Mouse (Mus musculus) spleen, adult 2 months (tissue): ENCODE results near the gene Cfap58. TPM values are rescaled to one million over a fixed set of nuclear protein-coding genes. Genes with fewer than 3 reads are reported as not detected.

Experiments
- DNase-seq, 2 experiments: peaks; one replicate each; pipeline versions ENCODE4 v3.0.0 to v3.0.0-alpha.2; 2012 to 2021; ENCODE audit warnings: low spot score in 2 of 2, low read depth in 1 of 2
- H3K27ac ChIP-seq: fragments of 200-500 bp; 2 replicates; pipeline ENCODE4 v1.5.1; 2012; ENCODE audit warnings: low read length, inconsistent platforms; ENCODE audit not compliant: insufficient read depth
- H3K27me3 ChIP-seq: fragments of 200-500 bp; 2 replicates; pipeline ENCODE4 v1.6.1; 2012; ENCODE audit warnings: mild to moderate bottlenecking, moderate library complexity, low read length, inconsistent platforms; ENCODE audit not compliant: control insufficient read depth, insufficient read depth
- H3K36me3 ChIP-seq: fragments of 200-500 bp; 2 replicates; pipeline ENCODE4 v1.6.1; 2012; ENCODE audit warnings: mild to moderate bottlenecking, low read length, inconsistent platforms; ENCODE audit not compliant: control insufficient read depth, insufficient read depth
- H3K4me1 ChIP-seq: fragments of 200-500 bp; 2 replicates; pipeline ENCODE4 v1.6.1; 2011; ENCODE audit warnings: inconsistent platforms; ENCODE audit not compliant: control insufficient read depth, insufficient read depth, insufficient read length
- H3K4me3 ChIP-seq: fragments of 200-500 bp; 2 replicates; pipeline ENCODE4 v1.5.1; 2011; ENCODE audit warnings: mild to moderate bottlenecking, inconsistent platforms; ENCODE audit not compliant: insufficient read depth, insufficient read length; ENCODE audit errors: extremely low read depth
- CTCF ChIP-seq: fragments of 200-500 bp; IDR thresholded peaks from 2 replicates; pipeline ENCODE4 v1.5.1; 2011; ENCODE audit warnings: mild to moderate bottlenecking, inconsistent platforms; ENCODE audit not compliant: insufficient read depth, insufficient read length, insufficient replicate concordance; ENCODE audit errors: extremely low read depth
- POLR2A ChIP-seq: fragments of 200-500 bp; IDR thresholded peaks from 2 replicates; pipeline ENCODE4 v1.6.1; 2011; ENCODE audit warnings: low read depth, low read length, inconsistent platforms
- WGBS: fragments of 180-500 bp; shearing (Covaris S2); methylation state at CpG from one replicate; pipeline ENCODE4 v1.1.7; 2018; 5-methylcytosine and 5-hydroxymethylcytosine counted together
- polyA plus RNA-seq: library from polyadenylated mRNA; depleted of rRNA; stranded (reverse); fragments of >200 nt; gene quantifications from 2 replicates; pipeline ENCODE4 v1.2.3, GENCODE M21; 2012

Cfap58 gene
- polyA plus RNA-seq, 1 experiment, result not detected

GRCm38 (mm10) chr19:47936938-47937337, 537 bp upstream of the Cfap58 start:
- Histone ChIP-seq H3K27me3 (no peaks in the 10 kb centered on the region; the same call in 1 of the 2 replicates), H3K4me3 (no peak overlapping the region)

GRCm38 (mm10) chr19:47939361-47939760, 1.9 kb downstream of the Cfap58 start:
- TF ChIP-seq CTCF (no peak), POLR2A (no peak)
- H3K27me3 ChIP-seq, result peaks cover 2% of the 10 kb centered on the region; the same call in 1 of the 2 replicates
- WGBS, result 84% methylated on average over 6 of the region's 6 CpGs

More at GRCm38 (mm10) chr19:47936938-47937337, 537 bp upstream of the Cfap58 start:
- 27% methylated on average over 9 of the region's 9 CpGs for WGBS
- TF ChIP-seq POLR2A, result no peak
- TF ChIP-seq CTCF, result no peak
- no peak overlapping the region; the same call in 1 of the 2 replicates for H3K27ac ChIP-seq
- no peak for DNase-seq
- no peaks in the 10 kb centered on the region; the same call in 1 of the 2 replicates for H3K4me1 ChIP-seq
- no peaks in the 10 kb centered on the region for H3K36me3 ChIP-seq

DNA sequence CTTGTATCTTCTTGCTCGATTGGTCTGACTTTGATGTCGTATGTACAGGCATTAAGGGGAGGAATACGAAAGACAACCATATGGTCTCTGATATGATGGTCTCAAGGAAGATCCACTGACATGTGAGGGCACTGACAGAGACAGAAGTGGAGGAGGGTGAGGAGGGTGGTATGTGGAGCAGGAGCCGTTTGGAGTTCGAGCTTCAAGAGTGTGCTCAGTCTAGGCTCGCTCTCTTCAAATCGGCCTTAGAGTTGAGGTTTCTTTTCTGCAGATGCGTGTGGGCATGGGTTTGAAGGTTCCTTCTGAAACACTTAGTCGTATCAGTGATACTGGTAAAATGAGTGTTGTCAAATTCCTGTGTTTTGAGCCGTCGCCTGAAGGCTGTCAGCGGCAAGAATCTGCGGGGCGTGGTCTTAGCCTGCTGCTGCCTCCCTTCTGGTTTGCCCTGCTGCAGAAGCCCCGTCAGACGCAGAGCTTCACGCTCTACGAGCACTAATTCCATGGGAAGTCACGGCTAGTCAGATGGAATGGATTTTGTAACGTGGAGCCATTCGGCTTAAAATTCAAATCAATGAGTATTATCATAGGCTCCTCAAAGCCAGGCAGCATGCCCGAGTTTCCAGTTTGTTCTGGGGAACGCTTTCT, 9.5 kb downstream of the Cfap58 start:
- TF ChIP-seq POLR2A (no peak), CTCF (no peak)
- 68% methylated on average over 23 of the region's 23 CpGs for WGBS
- Histone ChIP-seq H3K36me3 (no peaks in the 10 kb centered on the region), H3K27ac (no peak overlapping the region), H3K27me3 (0 out of 2 replicates have a peak, but pooled peaks cover 2% of the 10 kb centered on the region), H3K4me1 (no peaks in the 10 kb centered on the region), H3K4me3 (no peak overlapping the region)
- no peak for DNase-seq

More at GRCm38 (mm10) chr19:47939361-47939760, 1.9 kb downstream of the Cfap58 start:
- DNase-seq, result no peak
- Histone ChIP-seq H3K4me3 (no peak overlapping the region), H3K27ac (no peak overlapping the region), H3K4me1 (no peaks in the 10 kb centered on the region; the same call in 1 of the 2 replicates), H3K36me3 (no peaks in the 10 kb centered on the region)

DNA sequence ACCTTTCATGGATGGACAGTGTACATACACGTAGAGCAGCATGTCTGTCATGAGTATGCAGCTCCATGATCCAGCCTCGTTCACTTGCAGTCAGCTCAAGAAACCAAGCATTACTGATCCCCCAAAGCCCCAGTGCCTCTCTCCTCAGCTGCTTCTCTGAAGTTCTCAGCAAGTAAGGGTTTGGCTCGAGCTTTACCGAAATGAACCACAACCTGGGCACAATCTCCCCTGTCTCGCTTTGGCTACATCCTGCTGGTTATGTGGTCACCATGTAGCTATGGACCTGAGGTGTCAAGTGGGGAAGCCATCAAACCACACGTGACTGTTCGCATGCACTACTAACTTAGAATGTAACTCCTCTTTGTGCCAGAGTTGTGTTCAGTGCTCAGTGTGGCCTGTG, 13.5 kb downstream of the Cfap58 start:
- DNase-seq, result no peak
- Histone ChIP-seq H3K4me3 (no peak overlapping the region), H3K4me1 (no peaks in the 10 kb centered on the region), H3K27me3 (no peaks in the 10 kb centered on the region), H3K36me3 (no peaks in the 10 kb centered on the region), H3K27ac (no peak overlapping the region)
- TF ChIP-seq POLR2A, result no peak
- no peak for TF ChIP-seq CTCF
- 69% methylated on average over 7 of the region's 7 CpGs for WGBS

- no peaks in the 10 kb centered on the region for H3K36me3 ChIP-seq
- H3K4me3 ChIP-seq, result no peak overlapping the region
- DNase-seq, result no peak
- H3K4me1 ChIP-seq, result no peaks in the 10 kb centered on the region
- TF ChIP-seq CTCF, result no peak
- no peak for TF ChIP-seq POLR2A
- H3K27ac ChIP-seq, result no peak overlapping the region
- 86% methylated on average over 9 of the region's 9 CpGs for WGBS
- no peaks in the 10 kb centered on the region for H3K27me3 ChIP-seq
Measured at GRCm38 (mm10) chr19:47953169-47953568, 15.7 kb downstream of the Cfap58 start.

- TF ChIP-seq CTCF, result no peak
- no peak for TF ChIP-seq POLR2A
- Histone ChIP-seq H3K27me3 (no peaks in the 10 kb centered on the region), H3K4me3 (no peak overlapping the region), H3K27ac (no peak overlapping the region), H3K36me3 (no peaks in the 10 kb centered on the region), H3K4me1 (no peaks in the 10 kb centered on the region)
- 80% methylated on average over 13 of the region's 13 CpGs for WGBS
- no peak for DNase-seq
Measured at GRCm38 (mm10) chr19:47958181-47958580, 20.7 kb downstream of the Cfap58 start.

GRCm38 (mm10) chr19:47968993-47969659, 31.7 kb downstream of the Cfap58 start:
- Histone ChIP-seq H3K27ac (no peak overlapping the region), H3K36me3 (no peaks in the 10 kb centered on the region), H3K27me3 (no peaks in the 10 kb centered on the region), H3K4me1 (no peaks in the 10 kb centered on the region), H3K4me3 (no peak overlapping the region)
- no peak for DNase-seq
- no peak for TF ChIP-seq POLR2A
- no peak for TF ChIP-seq CTCF
- WGBS, result 72% methylated on average over 17 of the region's 17 CpGs
